Mouse (Mus musculus) monocyte, adult 5-6 weeks (primary cell): ENCODE results near the gene 1700056E22Rik. TPM values are rescaled to one million over a fixed set of nuclear protein-coding genes. Genes with fewer than 3 reads are reported as not detected.

ENCODE experiments used
- ATAC-seq: fragments of 153-309, 156-312 bp; replicated peaks from 2 replicates; pipeline ENCODE4 v1.8.0; 2017; ENCODE audit warnings: mild to moderate bottlenecking; ENCODE audit not compliant: low TSS enrichment, insufficient number of reproducible peaks, severe bottlenecking, poor library complexity, low FRiP score
- total RNA-seq: library from RNA; stranded (forward); fragments of 200-1000, 200-491, 200-594 nt; gene quantifications from 3 replicates; pipeline ENCODE4 v1.2.3, GENCODE M21; 2017

1700056E22Rik gene
- total RNA-seq, 1 experiment from 2014 or later = 1.8 TPM

DNA sequence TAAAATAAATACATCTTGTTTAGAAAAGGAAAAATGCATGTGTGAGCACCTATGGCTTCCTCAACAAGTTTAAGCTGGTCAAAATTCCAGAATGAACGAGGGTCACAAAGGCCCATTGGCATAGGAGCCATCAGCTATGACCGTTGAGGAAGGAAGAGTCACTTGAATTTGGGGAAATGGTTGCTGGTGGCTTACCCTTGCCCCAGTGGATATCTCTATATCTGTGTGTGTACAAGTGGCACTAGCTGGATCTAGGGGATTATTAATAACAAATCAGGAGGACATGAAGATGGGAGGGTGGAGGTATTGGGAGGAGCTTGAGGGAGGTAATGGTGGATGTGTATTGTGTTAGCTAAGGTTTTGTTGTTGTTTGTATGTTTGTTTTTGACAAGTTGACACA is 42.2 kb downstream of the 1700056E22Rik start:
- no peak for ATAC-seq

GRCm38 (mm10) chr1:183987711-183988245 is 46.3 kb downstream of the 1700056E22Rik start:
- ATAC-seq = no peak

Other genes starting within 250 kb of the 1700056E22Rik start
- 11.6 to 25.0 TPM (median 22.9 TPM) in 3 replicates for gene Dusp10, start 21.0 kb downstream of the 1700056E22Rik start, total RNA-seq